Mouse (Mus musculus): ENCODE measurements around the gene Scd4. TPM values are rescaled to one million over a fixed set of nuclear protein-coding genes. Genes with fewer than 3 reads are reported as not detected.
A peak's percentile ranks its signal among the peaks of the same experiment; 100 is the strongest.

Scd4 gene
- polyA plus RNA-seq, 1 experiment from 2014 or later, result 0.08 TPM

GRCm38 (mm10) chr19:44293769-44294551, 38.9 kb upstream of the Scd4 start:
- Histone ChIP-seq H3K4me1 (replicated peaks; ENCODE audit: control insufficient read depth, insufficient read depth) (peaks cover 10% of the 10 kb centered on the region; the same call in 1 of the 2 replicates), H3K4me2 (replicated peaks; ENCODE audit: low read depth) (peak overlapping the region; percentile 75), H3K9me3 (ENCODE audit: control insufficient read depth, low read length) (no peaks in the 10 kb centered on the region), H3K27ac (replicated peaks) (peak overlapping the region; percentile 92), H3K4me3 (ENCODE audit: low read depth, low read length) (peak overlapping the region; percentile 71), H3K27me3 (ENCODE audit: control insufficient read depth, insufficient read depth, low read length) (no peaks in the 10 kb centered on the region), H3K9ac (ENCODE audit: low read length) (peak overlapping the region; percentile 64), H3K36me3 (ENCODE audit: control insufficient read depth, insufficient read depth, low read length) (peaks cover 16% of the 10 kb centered on the region; the same call in 1 of the 2 replicates)
- ATAC-seq (ENCODE audit: low FRiP score, low TSS enrichment) (peak; percentile 87), DNase-seq (ENCODE audit: low spot score) (peak; percentile 88)
- WGBS, result 2% methylated on average over 30 of the region's 31 CpGs
- peak; percentile 28; the same call in 1 of the 2 replicates for TF ChIP-seq CTCF (IDR thresholded peaks at IDR 0.05; ENCODE audit: low read depth)
- TF ChIP-seq EP300 (optimal IDR thresholded peaks at IDR 0.05), result no peak

GRCm38 (mm10) chr19:44294588-44295041, 38.3 kb upstream of the Scd4 start:
- ATAC-seq (ENCODE audit: low FRiP score, low TSS enrichment) (peak; percentile 41; the same call in 1 of the 2 replicates), DNase-seq (ENCODE audit: low spot score) (peak; percentile 88)
- H3K4me1 ChIP-seq (replicated peaks; ENCODE audit: control insufficient read depth, insufficient read depth), result peaks cover 10% of the 10 kb centered on the region; the same call in 1 of the 2 replicates
- H3K36me3 ChIP-seq (ENCODE audit: control insufficient read depth, insufficient read depth, low read length), result peaks cover 16% of the 10 kb centered on the region; the same call in 1 of the 2 replicates
- no peaks in the 10 kb centered on the region for H3K9me3 ChIP-seq (ENCODE audit: control insufficient read depth, low read length)
- H3K27ac ChIP-seq (replicated peaks), result peak overlapping the region; percentile 92
- peak overlapping the region; percentile 75 for H3K4me2 ChIP-seq (replicated peaks; ENCODE audit: low read depth)
- peak overlapping the region; percentile 64 for H3K9ac ChIP-seq (ENCODE audit: low read length)
- H3K27me3 ChIP-seq (ENCODE audit: control insufficient read depth, insufficient read depth, low read length), result no peaks in the 10 kb centered on the region
- 0% methylated on average over 14 of the region's 14 CpGs for WGBS
- peak overlapping the region; percentile 71 for H3K4me3 ChIP-seq (ENCODE audit: low read depth, low read length)
- peak; percentile 98 for TF ChIP-seq CTCF (IDR thresholded peaks at IDR 0.05; ENCODE audit: low read depth)
- no peak for TF ChIP-seq EP300 (optimal IDR thresholded peaks at IDR 0.05)

GRCm38 (mm10) chr19:44295251-44295650, 37.6 kb upstream of the Scd4 start:
- Histone ChIP-seq H3K4me2 (replicated peaks; ENCODE audit: low read depth) (peak overlapping the region; percentile 75), H3K27ac (replicated peaks) (peak overlapping the region; percentile 67), H3K4me3 (ENCODE audit: low read depth, low read length) (peak overlapping the region; percentile 71), H3K4me1 (replicated peaks; ENCODE audit: control insufficient read depth, insufficient read depth) (peaks cover 12% of the 10 kb centered on the region), H3K27me3 (ENCODE audit: control insufficient read depth, insufficient read depth, low read length) (no peaks in the 10 kb centered on the region), H3K36me3 (ENCODE audit: control insufficient read depth, insufficient read depth, low read length) (peaks cover 20% of the 10 kb centered on the region; the same call in 1 of the 2 replicates), H3K9ac (ENCODE audit: low read length) (peak overlapping the region; percentile 64), H3K9me3 (ENCODE audit: control insufficient read depth, low read length) (no peaks in the 10 kb centered on the region)
- 0% methylated on average over 3 of the region's 3 CpGs for WGBS
- TF ChIP-seq EP300 (optimal IDR thresholded peaks at IDR 0.05), result no peak
- peak; percentile 24 for ATAC-seq (ENCODE audit: low FRiP score, low TSS enrichment)
- DNase-seq (ENCODE audit: low spot score), result peak; percentile 44

GRCm38 (mm10) chr19:44295741-44296140, 37.2 kb upstream of the Scd4 start:
- H3K9me3 ChIP-seq (ENCODE audit: control insufficient read depth, low read length), result no peaks in the 10 kb centered on the region

GRCm38 (mm10) chr19:44296186-44296585, 36.7 kb upstream of the Scd4 start:
- peaks cover 24% of the 10 kb centered on the region; the same call in 1 of the 2 replicates for H3K36me3 ChIP-seq (ENCODE audit: control insufficient read depth, insufficient read depth, low read length)
- no peaks in the 10 kb centered on the region for H3K9me3 ChIP-seq (ENCODE audit: control insufficient read depth, low read length)
- TF ChIP-seq CTCF (IDR thresholded peaks at IDR 0.05; ENCODE audit: low read depth), result no peak
- no peak for TF ChIP-seq EP300 (optimal IDR thresholded peaks at IDR 0.05)
- H3K27me3 ChIP-seq (ENCODE audit: control insufficient read depth, insufficient read depth, low read length), result no peaks in the 10 kb centered on the region
- peak overlapping the region; percentile 50 for H3K9ac ChIP-seq (ENCODE audit: low read length)
- peak overlapping the region; percentile 75 for H3K4me2 ChIP-seq (replicated peaks; ENCODE audit: low read depth)
- DNase-seq (ENCODE audit: low spot score) (no peak), ATAC-seq (ENCODE audit: low FRiP score, low TSS enrichment) (no peak)
- 15% methylated on average over 7 of the region's 7 CpGs for WGBS
- H3K4me1 ChIP-seq (replicated peaks; ENCODE audit: control insufficient read depth, insufficient read depth), result peaks cover 12% of the 10 kb centered on the region
- peak overlapping the region; percentile 71 for H3K4me3 ChIP-seq (ENCODE audit: low read depth, low read length)
- H3K27ac ChIP-seq (replicated peaks), result no peak overlapping the region; the same call in 1 of the 2 replicates

More at GRCm38 (mm10) chr19:44295741-44296140, 37.2 kb upstream of the Scd4 start:
- Histone ChIP-seq H3K4me3 (ENCODE audit: low read depth, low read length) (peak overlapping the region; percentile 71), H3K4me2 (replicated peaks; ENCODE audit: low read depth) (peak overlapping the region; percentile 75), H3K9ac (ENCODE audit: low read length) (peak overlapping the region; percentile 50; the same call in 1 of the 2 replicates), H3K27me3 (ENCODE audit: control insufficient read depth, insufficient read depth, low read length) (no peaks in the 10 kb centered on the region), H3K4me1 (replicated peaks; ENCODE audit: control insufficient read depth, insufficient read depth) (peaks cover 12% of the 10 kb centered on the region), H3K36me3 (ENCODE audit: control insufficient read depth, insufficient read depth, low read length) (peaks cover 24% of the 10 kb centered on the region; the same call in 1 of the 2 replicates), H3K27ac (replicated peaks) (peak overlapping the region; percentile 67)
- TF ChIP-seq CTCF (IDR thresholded peaks at IDR 0.05; ENCODE audit: low read depth), result peak; percentile 100
- TF ChIP-seq EP300 (optimal IDR thresholded peaks at IDR 0.05), result no peak
- ATAC-seq (ENCODE audit: low FRiP score, low TSS enrichment) (peak; percentile 69), DNase-seq (ENCODE audit: low spot score) (peak; percentile 94)
- WGBS, result 1% methylated on average over 4 of the region's 4 CpGs
